In the genomic region with DNA sequence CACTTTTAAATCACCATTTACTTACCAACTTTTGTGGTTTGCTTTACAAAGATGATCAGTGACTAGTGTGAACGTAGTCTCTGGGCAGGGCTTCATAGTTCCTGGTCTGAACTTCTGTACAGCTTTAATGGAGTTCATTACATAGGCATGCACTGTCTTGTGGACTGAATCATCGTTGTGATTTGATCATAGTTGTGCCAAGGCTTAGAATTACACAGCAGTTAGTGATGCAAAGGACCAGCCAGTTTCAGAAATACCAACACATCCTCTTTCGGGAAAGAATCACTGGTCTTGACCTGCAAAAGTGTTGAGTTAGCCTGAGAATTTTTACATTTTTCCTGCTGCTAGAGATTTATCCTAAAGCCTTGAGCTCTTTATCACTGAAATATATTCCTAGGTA, we compare ENCODE assay signal across 17 mouse cellular contexts.
"Had no signal": no experiment of that assay in that cellular context is flagged by ENCODE, and none has a peak within 500 bp of the region (broad histone marks: within the 10 kb centered on the region; RNA-seq: fewer than 3 reads in every experiment).

No protein-coding gene starts in this region.

- ATAC-seq: liver, postnatal 0 days; lung, postnatal 0 days; midbrain, embryonic 13.5 days; midbrain, embryonic 15.5 days had no signal

- H3K4me2 ChIP-seq: liver, embryonic 15.5 days; lung, embryonic 15.5 days; midbrain, embryonic 11.5 days; midbrain, embryonic 13.5 days; midbrain, embryonic 15.5 days; neural tube, embryonic 12.5 days; stomach, embryonic 15.5 days had no signal

- H3K36me3 ChIP-seq: liver, embryonic 15.5 days; lung, embryonic 15.5 days; midbrain, embryonic 13.5 days; midbrain, embryonic 15.5 days; neural tube, embryonic 12.5 days; stomach, embryonic 15.5 days had no signal

- H3K27me3 ChIP-seq: liver, embryonic 15.5 days; lung, embryonic 15.5 days; megakaryocyte, embryonic 14.5 days; midbrain, embryonic 13.5 days; midbrain, embryonic 15.5 days; neural tube, embryonic 12.5 days; stomach, embryonic 15.5 days had no signal

- H3K4me3 ChIP-seq: liver, embryonic 15.5 days; lung, embryonic 15.5 days; megakaryocyte, embryonic 14.5 days; midbrain, embryonic 13.5 days; midbrain, embryonic 15.5 days; neural tube, embryonic 12.5 days; stomach, embryonic 15.5 days had no signal

- DNase-seq: liver, postnatal 0 days; lung, adult 2 months; lung, postnatal 14 days; lung, postnatal 36 days; right cerebral cortex, postnatal 14 days; thymus, adult 2 months; thymus, postnatal 25 days; thymus, postnatal 4 days had no signal
